Mouse (Mus musculus) small intestine, adult 2 months (tissue): Measurements from ENCODE around the gene Ptcd1.

Experiments used
- CTCF ChIP-seq: fragments of 200-500 bp; IDR thresholded peaks from 2 replicates; pipeline ENCODE4 v1.5.1; 2012; ENCODE audit warnings: low read depth, mild to moderate bottlenecking, control low read depth, inconsistent platforms, low read length, moderate library complexity, mixed read lengths; ENCODE audit not compliant: insufficient replicate concordance, insufficient read length; ENCODE audit errors: extremely low read depth
- POLR2A ChIP-seq: fragments of 200-500 bp; IDR thresholded peaks from 2 replicates; pipeline ENCODE4 v1.6.1; 2012; ENCODE audit warnings: low read depth, mild to moderate bottlenecking, control low read depth, inconsistent platforms, low read length, moderate library complexity

GRCm38 (mm10) chr5:145118461-145118860 is 48.4 kb downstream of the Ptcd1 start:
- TF ChIP-seq CTCF (no peak), POLR2A (no peak)
